Mouse (Mus musculus): ENCODE data around the gene Tspan8.
"Not testable (repeated sequence)": the region's sequence is repeated elsewhere in the genome, so short reads cannot be mapped to it uniquely, and the experiment has no call there.

The Tspan8 gene

GRCm38 (mm10) chr10:115816511-115816910 is at the start of gene Tspan8:
Tspan8 (plus strand) TSS chr10:115816832.
- no peak for DNase-seq (ENCODE audit: low read depth in 2 of 2, low spot score in 2 of 2)

DNA sequence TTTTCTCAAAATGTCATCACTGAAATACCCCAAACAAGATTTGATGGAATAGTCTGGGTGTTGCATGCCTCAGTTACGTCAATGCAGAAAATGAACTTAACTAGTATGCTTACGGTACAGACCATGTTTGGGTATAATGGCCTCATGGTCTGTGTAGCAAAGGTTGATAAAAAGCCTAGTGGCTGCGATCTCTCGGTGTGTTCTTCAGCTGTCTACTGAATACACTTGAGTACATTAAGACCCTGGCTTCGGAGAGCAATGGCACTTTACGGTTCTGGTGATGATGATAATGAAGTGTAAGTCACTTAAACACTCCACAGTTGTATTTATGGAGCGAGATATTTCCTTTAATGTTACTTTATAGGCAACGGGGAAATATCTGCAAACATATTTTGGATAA is 46.6 kb upstream of the Tspan8 start:
- DNase-seq (ENCODE audit: low read depth in 2 of 2, low spot score in 2 of 2) = no peak

DNA sequence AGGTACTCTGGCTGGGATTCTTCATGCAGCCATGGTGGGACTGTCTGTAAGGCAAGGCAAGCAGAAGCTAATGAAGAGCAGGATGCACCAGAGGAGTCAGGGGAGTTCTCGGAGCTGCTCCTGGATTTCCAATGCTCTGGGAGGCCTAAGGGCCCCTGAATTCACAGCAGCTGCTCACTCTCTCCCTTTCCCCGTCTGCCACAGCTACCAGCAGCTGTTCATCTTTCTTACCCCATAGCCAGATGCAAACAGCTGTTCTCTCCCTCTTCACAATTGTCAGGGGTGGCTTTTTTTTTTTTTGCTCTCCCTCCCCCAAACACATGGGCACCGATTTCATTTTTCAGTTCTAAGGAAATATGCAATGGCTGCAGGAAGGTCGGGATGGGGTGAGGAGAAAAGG is 42.2 kb upstream of the Tspan8 start:
- no peak for DNase-seq (ENCODE audit: low read depth in 2 of 2, low spot score in 2 of 2)

DNA sequence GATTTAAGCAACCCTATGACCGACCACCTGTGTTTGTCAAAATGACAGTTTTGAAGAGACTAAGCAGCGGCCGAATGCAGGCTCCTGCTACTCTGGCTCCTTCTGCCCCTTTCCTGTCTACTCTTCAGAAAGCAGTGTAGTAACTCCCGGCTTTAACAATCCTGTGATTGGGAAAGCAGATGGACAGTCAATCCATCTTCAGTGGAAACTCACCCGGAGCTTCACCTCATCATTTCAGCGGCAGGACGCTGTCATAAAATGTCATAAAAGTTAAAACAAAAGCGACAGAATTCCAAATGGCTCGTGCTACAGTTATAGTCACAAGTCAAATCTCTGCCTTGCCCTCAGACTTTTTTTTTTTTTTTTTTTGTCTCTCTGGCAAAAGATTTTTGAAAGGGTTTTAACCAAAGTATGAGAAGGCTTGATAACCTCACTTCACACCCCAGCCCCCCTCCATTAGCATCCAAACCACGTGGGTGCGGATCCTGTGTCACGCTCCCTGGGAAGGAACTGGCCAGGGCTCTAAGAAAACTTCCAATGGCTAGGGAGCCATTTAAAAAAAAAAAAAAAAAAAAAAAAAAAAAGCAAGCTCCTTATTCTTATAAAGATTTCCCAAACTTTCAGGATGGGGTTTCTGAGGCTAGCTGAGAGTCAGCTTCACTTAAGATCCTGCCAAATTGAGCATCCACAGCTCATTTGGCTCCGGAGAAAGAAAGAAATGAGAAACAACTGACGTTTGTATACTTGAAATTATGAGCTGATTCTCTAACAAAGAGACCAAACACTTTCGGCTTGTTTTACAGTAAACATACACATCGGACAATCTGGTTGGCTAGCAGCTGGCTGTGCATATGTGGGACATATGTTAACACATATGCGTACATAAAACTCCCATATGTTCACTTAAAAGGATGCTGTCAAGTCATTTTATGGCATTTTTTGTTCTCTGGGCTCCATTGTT is 40.4 kb upstream of the Tspan8 start:
- no peak for DNase-seq (ENCODE audit: low read depth in 2 of 2, low spot score in 2 of 2)

DNA sequence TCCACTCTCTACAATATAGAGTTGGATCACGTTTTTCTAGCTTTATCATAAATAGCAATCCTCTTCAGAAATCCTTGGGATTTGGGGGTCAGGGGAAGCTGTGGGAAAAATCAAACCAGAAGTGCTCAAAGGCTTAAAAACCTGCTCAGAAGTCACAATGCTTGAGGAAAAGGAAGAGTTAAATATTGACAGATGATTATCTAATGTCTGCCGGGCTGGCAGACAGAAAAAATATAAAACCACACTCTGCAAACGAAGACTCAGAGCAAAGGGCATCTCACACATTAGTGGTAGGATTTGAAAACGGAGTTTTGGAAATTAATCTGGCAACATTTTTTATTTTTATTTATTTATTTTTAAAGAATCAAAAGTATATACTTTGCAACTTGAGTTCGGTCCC is 39.3 kb upstream of the Tspan8 start:
- DNase-seq (ENCODE audit: low read depth in 2 of 2, low spot score in 2 of 2) = no peak

- DNase-seq (ENCODE audit: low read depth in 2 of 2, low spot score in 2 of 2) = no peak
Observed at GRCm38 (mm10) chr10:115778624-115779023, 38.0 kb upstream of the Tspan8 start.

DNA sequence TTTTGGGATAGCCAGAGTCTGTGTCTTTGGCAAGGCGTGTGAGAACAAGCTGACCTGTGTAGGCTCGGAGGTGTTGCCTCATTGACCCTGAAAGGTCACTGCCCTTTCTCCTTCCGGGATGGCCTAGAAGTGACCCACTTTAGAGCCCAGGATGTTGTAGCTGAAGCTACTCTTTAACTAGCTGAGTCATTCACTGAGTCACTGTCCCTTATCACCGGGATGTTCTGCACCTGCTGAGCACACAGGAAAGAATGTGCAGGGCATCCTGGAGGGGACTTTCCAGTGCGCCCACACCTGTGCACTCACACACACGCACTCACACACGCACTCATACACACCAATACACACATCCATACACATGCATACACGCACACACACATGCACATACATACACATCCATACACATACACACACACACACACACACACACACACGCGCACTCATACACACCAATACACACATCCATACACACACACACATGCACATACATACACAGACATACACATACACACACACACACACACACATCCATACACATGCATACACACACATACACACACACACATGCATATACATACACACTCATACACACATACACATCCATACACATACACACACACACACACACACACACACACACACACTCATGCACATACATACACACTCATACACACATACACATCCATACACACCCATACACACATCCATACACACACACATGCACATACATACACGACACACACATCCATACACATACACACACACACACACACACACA is 36.2 kb upstream of the Tspan8 start:
- no peak for DNase-seq (ENCODE audit: low read depth in 2 of 2, low spot score in 2 of 2)

- DNase-seq (ENCODE audit: low read depth in 2 of 2, low spot score in 2 of 2) = no peak
Observed at GRCm38 (mm10) chr10:115783232-115783631, 33.4 kb upstream of the Tspan8 start.

- DNase-seq (ENCODE audit: low read depth in 2 of 2, low spot score in 2 of 2) = no peak
Observed at GRCm38 (mm10) chr10:115790788-115791187, 25.8 kb upstream of the Tspan8 start.

DNA sequence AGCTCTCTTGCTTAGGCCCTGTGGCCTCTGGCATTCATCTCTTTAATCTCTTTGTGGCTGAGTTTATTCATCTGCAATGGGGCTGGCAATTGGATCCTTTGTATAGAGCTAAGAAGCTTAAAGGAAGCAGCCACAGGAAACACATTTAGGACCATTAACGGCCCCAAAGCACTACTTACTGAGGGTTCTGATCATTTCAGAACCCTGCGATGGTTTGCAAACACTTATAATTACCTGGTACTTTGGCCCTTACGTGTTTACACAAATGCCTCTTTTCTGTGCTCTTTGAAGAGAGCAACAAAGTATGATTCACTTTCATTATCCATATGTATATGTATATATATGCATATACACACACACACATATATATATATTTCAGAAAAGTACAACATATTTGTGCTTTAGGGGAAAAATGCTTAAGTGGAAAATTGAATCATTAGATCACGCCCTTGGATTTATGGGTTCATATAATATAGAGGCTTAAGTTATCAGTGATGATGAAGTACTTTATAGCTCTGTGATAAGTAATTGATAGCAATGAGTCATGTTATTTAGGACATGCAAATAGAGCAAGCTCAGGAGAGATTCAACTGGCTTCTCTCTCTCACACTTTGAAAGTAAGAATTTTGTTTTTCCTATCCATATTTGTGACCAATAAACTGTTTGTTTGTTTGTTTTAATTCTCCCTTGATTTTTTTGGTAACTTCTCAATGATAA is 20.4 kb upstream of the Tspan8 start:
- DNase-seq (ENCODE audit: low read depth in 2 of 2, low spot score in 2 of 2) = no peak

DNA sequence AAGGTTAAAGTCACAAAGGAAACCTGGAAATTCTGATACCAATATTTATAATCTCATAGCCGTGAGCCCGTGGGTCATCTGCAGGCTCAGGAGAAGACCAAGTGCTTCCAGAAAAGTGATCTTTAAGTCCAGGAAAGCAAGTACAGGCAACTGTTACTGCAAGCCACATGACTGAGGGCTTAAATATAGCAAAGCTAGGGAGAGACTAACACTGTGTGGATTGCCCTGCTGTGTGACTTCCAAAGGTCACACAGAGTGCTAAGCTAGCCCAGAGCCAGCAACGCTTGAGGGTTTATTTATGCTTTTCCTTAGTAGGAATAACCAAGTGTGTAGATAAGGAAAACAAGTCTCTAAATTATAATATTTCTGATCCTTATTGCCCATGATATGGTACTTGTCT is 15.2 kb upstream of the Tspan8 start:
- no peak for DNase-seq (ENCODE audit: low read depth in 2 of 2, low spot score in 2 of 2)

DNA sequence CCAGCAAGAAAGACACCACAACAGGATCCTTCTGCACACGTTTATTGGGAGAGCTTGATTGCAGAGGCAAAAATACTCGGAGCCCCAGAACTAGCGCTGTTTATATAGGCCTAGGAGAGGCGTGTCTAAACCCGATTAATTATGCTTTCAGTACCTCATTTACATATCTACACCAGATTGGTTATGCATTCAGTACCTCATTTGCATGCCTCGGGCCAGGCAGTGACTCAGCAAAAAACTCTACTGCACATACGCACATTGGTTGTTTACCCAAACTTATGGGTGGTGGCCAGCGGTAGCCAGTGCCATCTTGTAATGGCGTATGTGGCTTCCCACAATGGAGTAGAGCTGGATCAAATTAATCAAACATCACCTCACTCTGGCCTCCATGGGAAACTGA is 13.6 kb upstream of the Tspan8 start:
- not testable (repeated sequence) for DNase-seq (ENCODE audit: low read depth in 2 of 2, low spot score in 2 of 2)

GRCm38 (mm10) chr10:115803765-115804164 is 12.9 kb upstream of the Tspan8 start:
- DNase-seq (ENCODE audit: low read depth in 2 of 2, low spot score in 2 of 2) = no peak

GRCm38 (mm10) chr10:115805987-115806386 is 10.6 kb upstream of the Tspan8 start:
- no peak for DNase-seq (ENCODE audit: low read depth in 2 of 2, low spot score in 2 of 2)

DNA sequence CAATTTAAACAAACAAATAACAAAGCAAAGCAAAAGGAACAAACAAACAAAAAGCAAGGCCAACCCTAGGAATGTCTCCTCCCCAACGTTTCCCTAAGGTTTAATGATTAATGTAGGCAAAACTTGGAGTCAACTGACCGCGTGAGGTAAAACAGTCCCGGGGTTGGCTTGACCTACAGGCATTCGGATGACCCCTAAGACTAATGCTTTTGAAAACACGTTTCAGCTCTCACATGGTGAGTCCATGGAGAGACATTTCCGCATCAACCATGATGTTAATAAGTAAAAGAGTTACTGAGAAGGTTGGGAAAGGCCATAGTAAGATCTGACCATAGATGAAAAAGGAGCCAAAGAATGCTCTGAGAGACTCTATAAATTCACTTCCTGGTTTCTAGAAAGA is 7.5 kb upstream of the Tspan8 start:
- DNase-seq (ENCODE audit: low read depth in 2 of 2, low spot score in 2 of 2) = no peak

GRCm38 (mm10) chr10:115811519-115811918 is 5.1 kb upstream of the Tspan8 start:
- no peak for DNase-seq (ENCODE audit: low read depth in 2 of 2, low spot score in 2 of 2)

DNA sequence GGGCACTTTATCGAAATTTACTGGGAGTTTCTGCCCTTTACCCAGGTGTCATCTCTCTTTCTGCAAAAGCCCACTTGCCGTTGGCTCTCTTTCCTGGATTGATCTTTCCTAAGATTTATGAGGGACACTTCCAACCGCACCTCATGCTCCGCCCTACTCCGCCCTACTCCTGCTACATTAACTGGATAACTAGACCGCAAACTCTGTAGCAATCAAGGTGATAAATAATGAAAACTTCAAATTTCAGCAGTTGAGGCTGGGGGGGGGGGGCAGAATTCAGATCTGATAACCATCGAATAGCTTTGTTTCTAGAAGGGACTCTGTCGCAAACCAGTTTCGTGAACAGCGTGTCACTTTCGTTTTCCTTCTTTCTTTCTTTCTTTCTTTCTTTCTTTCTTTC is 1.8 kb upstream of the Tspan8 start:
- DNase-seq (ENCODE audit: low read depth in 2 of 2, low spot score in 2 of 2) = no peak

GRCm38 (mm10) chr10:115817056-115817724 is 558 bp downstream of the Tspan8 start:
- DNase-seq (ENCODE audit: low read depth in 2 of 2, low spot score in 2 of 2) = no peak

DNA sequence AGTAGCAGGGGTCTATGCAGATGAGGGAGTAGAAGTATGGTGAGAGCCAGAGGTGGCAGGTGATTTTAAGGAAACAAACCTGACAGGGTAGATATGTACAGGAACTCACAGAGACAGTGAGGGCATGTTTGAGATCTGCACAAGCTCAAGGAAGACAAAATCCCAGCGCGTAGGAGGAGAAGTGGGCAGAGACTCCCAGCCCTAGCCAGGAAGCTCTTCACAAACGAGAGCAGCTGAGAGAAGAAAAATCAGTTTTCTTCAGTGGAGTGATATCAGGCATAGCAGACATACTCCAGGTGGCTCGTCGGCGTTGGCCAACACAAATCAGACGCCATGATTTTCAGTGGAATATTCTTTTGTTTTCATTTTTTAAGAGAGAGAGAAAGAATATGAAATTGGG is 8.7 kb downstream of the Tspan8 start:
- DNase-seq (ENCODE audit: low read depth in 2 of 2, low spot score in 2 of 2) = no peak

GRCm38 (mm10) chr10:115828872-115829271 is 12.2 kb downstream of the Tspan8 start:
- DNase-seq (ENCODE audit: low read depth in 2 of 2, low spot score in 2 of 2) = no peak

DNA sequence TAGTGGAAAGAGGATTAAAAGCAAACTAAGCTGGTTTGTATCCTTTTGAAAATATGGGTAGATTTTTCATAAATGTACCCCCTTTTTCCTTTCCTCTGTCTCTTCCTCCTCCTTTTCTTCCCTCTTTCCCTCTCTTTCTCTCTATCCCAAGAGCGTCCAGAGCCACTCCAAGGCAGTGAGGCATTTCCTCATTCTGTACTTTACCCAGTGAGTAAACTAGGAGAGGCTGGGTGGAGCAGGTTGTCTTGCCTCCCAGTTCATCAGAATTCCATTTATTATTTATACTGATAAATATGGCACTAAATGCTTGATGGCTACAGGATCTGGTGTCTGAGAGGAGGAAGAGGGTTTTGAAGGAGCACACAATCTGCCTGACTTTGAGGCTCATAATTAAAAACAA is 13.1 kb downstream of the Tspan8 start:
- no peak for DNase-seq (ENCODE audit: low read depth in 2 of 2, low spot score in 2 of 2)

All from CD8-positive naive resting alpha-beta T cell, adult 2 months (primary cell).